Mouse (Mus musculus) embryonic facial prominence, embryonic 13.5 days (tissue): ENCODE measurements at regions not wholly inside any gene's neighbourhood (a gene's known extent, or its start where the extent isn't known, plus 50 kb on each side); places are given as distances from the start of the nearest gene placed in this dataset.
A peak's percentile ranks its signal among the peaks of the same experiment; 100 is the strongest.

Experiments used
- ATAC-seq: fragments of 200-750 bp; cut with Nextera tagmentation; 2 replicates; pipeline ENCODE4 v1.8.0; 2017; ENCODE audit warnings: low read depth; ENCODE audit not compliant: insufficient number of reproducible peaks, insufficient read depth, low FRiP score, low TSS enrichment
- H3K27ac ChIP-seq: fragments of 300-500 bp; sonication (generic); 2 replicates; pipeline ENCODE4 v1.5.1; 2015; ENCODE audit warnings: moderate library complexity, mild to moderate bottlenecking, inconsistent platforms
- H3K27me3 ChIP-seq: fragments of 300-500 bp; sonication (generic); 2 replicates; pipeline ENCODE4 v1.6.1; 2015; ENCODE audit warnings: mild to moderate bottlenecking, inconsistent platforms
- H3K36me3 ChIP-seq: fragments of 300-500 bp; sonication (generic); 2 replicates; pipeline ENCODE4 v1.6.1; 2015; ENCODE audit warnings: mild to moderate bottlenecking, inconsistent platforms
- H3K4me1 ChIP-seq: fragments of 300-500 bp; sonication (generic); 2 replicates; pipeline ENCODE4 v1.6.1; 2015; ENCODE audit warnings: inconsistent platforms
- H3K4me2 ChIP-seq: fragments of 300-500 bp; sonication (generic); 2 replicates; pipeline ENCODE4 v1.6.1; 2015; ENCODE audit warnings: moderate library complexity, mild to moderate bottlenecking, inconsistent platforms
- H3K4me3 ChIP-seq: fragments of 300-500 bp; sonication (generic); 2 replicates; pipeline ENCODE4 v1.5.1; 2015; ENCODE audit warnings: mild to moderate bottlenecking, inconsistent platforms
- H3K9ac ChIP-seq: fragments of 300-500 bp; sonication (generic); 2 replicates; pipeline ENCODE4 v1.6.1; 2015; ENCODE audit warnings: mild to moderate bottlenecking, inconsistent platforms
- H3K9me3 ChIP-seq: fragments of 300-500 bp; sonication (generic); 2 replicates; pipeline ENCODE4 v1.6.1; 2016; ENCODE audit warnings: inconsistent platforms
- WGBS: fragments of 180-500 bp; shearing (Covaris S2); methylation state at CpG from one replicate; pipeline ENCODE4 v1.1.7; 2015; ENCODE audit warnings: mixed read lengths; 5-methylcytosine and 5-hydroxymethylcytosine counted together

- no peaks in the 10 kb centered on the region for H3K9me3 ChIP-seq
- no peaks in the 10 kb centered on the region for H3K27me3 ChIP-seq
- H3K4me2 ChIP-seq = no peak overlapping the region
- no peaks in the 10 kb centered on the region for H3K4me1 ChIP-seq
- no peak overlapping the region for H3K9ac ChIP-seq
- no peaks in the 10 kb centered on the region for H3K36me3 ChIP-seq
- ATAC-seq = no peak
- WGBS = 88% methylated on average over 7 of the region's 7 CpGs
- no peak overlapping the region for H3K27ac ChIP-seq
- no peak overlapping the region for H3K4me3 ChIP-seq
Measured at GRCm38 (mm10) chr10:99620489-99620888, 139.0 kb downstream of the Csl start.

GRCm38 (mm10) chr10:99627355-99627754, 132.1 kb downstream of the Csl start:
- ATAC-seq = no peak
- Histone ChIP-seq H3K4me1 (no peaks in the 10 kb centered on the region), H3K9ac (no peak overlapping the region), H3K27me3 (no peaks in the 10 kb centered on the region), H3K9me3 (no peaks in the 10 kb centered on the region), H3K36me3 (no peaks in the 10 kb centered on the region), H3K4me2 (no peak overlapping the region), H3K4me3 (no peak overlapping the region), H3K27ac (no peak overlapping the region)
- WGBS = 78% methylated on average over 6 of the region's 6 CpGs

- Histone ChIP-seq H3K9ac (no peak overlapping the region), H3K9me3 (no peaks in the 10 kb centered on the region), H3K27me3 (no peaks in the 10 kb centered on the region), H3K36me3 (no peaks in the 10 kb centered on the region), H3K27ac (no peak overlapping the region), H3K4me2 (no peak overlapping the region), H3K4me3 (no peak overlapping the region), H3K4me1 (no peaks in the 10 kb centered on the region)
- ATAC-seq = no peak
- 56% methylated on average over 6 of the region's 6 CpGs for WGBS
Measured at GRCm38 (mm10) chr10:99632250-99632985, 127.0 kb downstream of the Csl start.

GRCm38 (mm10) chr10:99635796-99636195, 123.7 kb downstream of the Csl start:
- no peak overlapping the region for H3K4me3 ChIP-seq
- 86% methylated on average over 4 of the region's 4 CpGs for WGBS
- ATAC-seq = no peak

GRCm38 (mm10) chr10:99639022-99639421, 120.4 kb downstream of the Csl start:
- H3K4me2 ChIP-seq = no peak overlapping the region
- no peak overlapping the region for H3K9ac ChIP-seq
- no peak overlapping the region for H3K27ac ChIP-seq
- H3K36me3 ChIP-seq = no peaks in the 10 kb centered on the region
- ATAC-seq = no peak
- H3K4me1 ChIP-seq = peaks cover 11% of the 10 kb centered on the region
- 72% methylated on average over 7 of the region's 7 CpGs for WGBS
- no peaks in the 10 kb centered on the region for H3K9me3 ChIP-seq
- no peaks in the 10 kb centered on the region for H3K27me3 ChIP-seq
- H3K4me3 ChIP-seq = no peak overlapping the region

More at GRCm38 (mm10) chr10:99635796-99636195, 123.7 kb downstream of the Csl start:
- no peaks in the 10 kb centered on the region for H3K36me3 ChIP-seq
- H3K4me2 ChIP-seq = no peak overlapping the region
- no peaks in the 10 kb centered on the region for H3K9me3 ChIP-seq
- H3K27me3 ChIP-seq = no peaks in the 10 kb centered on the region
- no peak overlapping the region for H3K9ac ChIP-seq
- no peak overlapping the region for H3K27ac ChIP-seq
- H3K4me1 ChIP-seq = peaks cover 11% of the 10 kb centered on the region

- Histone ChIP-seq H3K4me1 (peaks cover 11% of the 10 kb centered on the region), H3K36me3 (no peaks in the 10 kb centered on the region), H3K4me2 (no peak overlapping the region), H3K27me3 (no peaks in the 10 kb centered on the region), H3K4me3 (no peak overlapping the region), H3K9ac (no peak overlapping the region), H3K27ac (no peak overlapping the region), H3K9me3 (no peaks in the 10 kb centered on the region)
- WGBS = 59% methylated on average over 5 of the region's 5 CpGs
- no peak for ATAC-seq
Measured at GRCm38 (mm10) chr10:99639469-99639868, 120.0 kb downstream of the Csl start.

GRCm38 (mm10) chr10:99641784-99642183, 117.7 kb downstream of the Csl start:
- 9% methylated on average over 11 of the region's 11 CpGs for WGBS
- no peak overlapping the region for H3K9ac ChIP-seq
- peak overlapping the region; percentile 26; the same call in 1 of the 2 replicates for H3K4me2 ChIP-seq

GRCm38 (mm10) chr10:99642201-99642827, 117.1 kb downstream of the Csl start:
- ATAC-seq = no peak
- Histone ChIP-seq H3K9me3 (no peaks in the 10 kb centered on the region), H3K27ac (no peak overlapping the region), H3K4me3 (no peak overlapping the region), H3K4me1 (peaks cover 11% of the 10 kb centered on the region), H3K4me2 (peak overlapping the region; percentile 26; the same call in 1 of the 2 replicates), H3K36me3 (no peaks in the 10 kb centered on the region), H3K9ac (no peak overlapping the region), H3K27me3 (no peaks in the 10 kb centered on the region)
- WGBS = 62% methylated on average over 4 of the region's 4 CpGs

More at GRCm38 (mm10) chr10:99641784-99642183, 117.7 kb downstream of the Csl start:
- H3K4me1 ChIP-seq = peaks cover 11% of the 10 kb centered on the region
- no peaks in the 10 kb centered on the region for H3K36me3 ChIP-seq
- no peaks in the 10 kb centered on the region for H3K27me3 ChIP-seq
- H3K9me3 ChIP-seq = no peaks in the 10 kb centered on the region
- H3K4me3 ChIP-seq = no peak overlapping the region
- no peak overlapping the region for H3K27ac ChIP-seq
- no peak for ATAC-seq

- Histone ChIP-seq H3K4me2 (no peak overlapping the region), H3K9me3 (no peaks in the 10 kb centered on the region), H3K4me3 (no peak overlapping the region), H3K27me3 (no peaks in the 10 kb centered on the region), H3K4me1 (no peaks in the 10 kb centered on the region), H3K9ac (no peak overlapping the region), H3K27ac (no peak overlapping the region), H3K36me3 (no peaks in the 10 kb centered on the region)
- ATAC-seq = no peak
- 48% methylated on average over 2 of the region's 2 CpGs for WGBS
Measured at GRCm38 (mm10) chr10:99644981-99645380, 114.5 kb downstream of the Csl start.

GRCm38 (mm10) chr10:99652011-99652410, 107.4 kb downstream of the Csl start:
- Histone ChIP-seq H3K4me2 (no peak overlapping the region), H3K9ac (no peak overlapping the region), H3K9me3 (no peaks in the 10 kb centered on the region), H3K36me3 (no peaks in the 10 kb centered on the region), H3K4me1 (no peaks in the 10 kb centered on the region), H3K4me3 (no peak overlapping the region), H3K27me3 (no peaks in the 10 kb centered on the region), H3K27ac (no peak overlapping the region)
- ATAC-seq = no peak
- 80% methylated on average over 1 of the region's 1 CpGs for WGBS

- Histone ChIP-seq H3K4me2 (no peak overlapping the region), H3K36me3 (no peaks in the 10 kb centered on the region), H3K27me3 (no peaks in the 10 kb centered on the region), H3K27ac (no peak overlapping the region), H3K9me3 (no peaks in the 10 kb centered on the region), H3K9ac (no peak overlapping the region), H3K4me3 (no peak overlapping the region), H3K4me1 (no peaks in the 10 kb centered on the region)
- no peak for ATAC-seq
- 85% methylated on average over 4 of the region's 4 CpGs for WGBS
Measured at GRCm38 (mm10) chr10:99654284-99654683, 105.2 kb downstream of the Csl start.

- 80% methylated on average over 3 of the region's 3 CpGs for WGBS
- Histone ChIP-seq H3K4me2 (no peak overlapping the region), H3K9ac (no peak overlapping the region), H3K9me3 (no peaks in the 10 kb centered on the region), H3K36me3 (no peaks in the 10 kb centered on the region), H3K27me3 (no peaks in the 10 kb centered on the region), H3K4me3 (no peak overlapping the region), H3K4me1 (no peaks in the 10 kb centered on the region), H3K27ac (no peak overlapping the region)
- ATAC-seq = no peak
Measured at GRCm38 (mm10) chr10:99676557-99677098, 82.8 kb downstream of the Csl start.
